Mouse (Mus musculus): ENCODE data around the gene Slc44a5. TPM values are rescaled to one million over a fixed set of nuclear protein-coding genes. Genes with fewer than 3 reads are reported as not detected.

Slc44a5 gene
- polyA plus RNA-seq, 1 experiment from 2014 or later: 2.2 TPM

GRCm38 (mm10) chr3:154092466-154092865, 119.2 kb downstream of the Slc44a5 start:
- 45% methylated on average over 7 of the region's 7 CpGs for WGBS
- Histone ChIP-seq H3K27me3 (ENCODE audit: control insufficient read depth, insufficient read depth, low read length) (no peaks in the 10 kb centered on the region), H3K4me2 (ENCODE audit: low read depth, low read length, severe bottlenecking) (no peak overlapping the region), H3K4me3 (ENCODE audit: low read depth, low read length) (no peak overlapping the region), H3K9ac (ENCODE audit: low read length) (no peak overlapping the region), H3K36me3 (ENCODE audit: control insufficient read depth, insufficient read depth, low read length) (no peaks in the 10 kb centered on the region), H3K27ac (ENCODE audit: low read depth, low read length) (no peak overlapping the region), H3K4me1 (replicated peaks; ENCODE audit: control insufficient read depth, insufficient read depth, low read length) (0 out of 2 replicates have a peak, but pooled peaks cover 2% of the 10 kb centered on the region), H3K9me3 (ENCODE audit: control insufficient read depth, low read length) (no peaks in the 10 kb centered on the region)
- DNase-seq (ENCODE audit: low spot score): no peak
- peak; percentile 24; the same call in 1 of the 2 replicates for ATAC-seq (replicated peaks; ENCODE audit: low FRiP score)

- ATAC-seq (replicated peaks; ENCODE audit: low FRiP score): no peak; the same call in 1 of the 2 replicates
- H3K4me2 ChIP-seq (ENCODE audit: low read depth, low read length, severe bottlenecking): no peak overlapping the region
- DNase-seq (ENCODE audit: low spot score): no peak
Measured at GRCm38 (mm10) chr3:154093745-154094322, 120.6 kb downstream of the Slc44a5 start.

GRCm38 (mm10) chr3:154101671-154102070, 128.4 kb downstream of the Slc44a5 start:
- H3K4me2 ChIP-seq (ENCODE audit: low read depth, low read length, severe bottlenecking): no peak overlapping the region
- 83% methylated on average over 9 of the region's 9 CpGs for WGBS
- no peak overlapping the region for H3K4me3 ChIP-seq (ENCODE audit: low read depth, low read length)
- DNase-seq (ENCODE audit: low spot score) (no peak), ATAC-seq (replicated peaks; ENCODE audit: low FRiP score) (no peak)
- H3K9me3 ChIP-seq (ENCODE audit: control insufficient read depth, low read length): no peaks in the 10 kb centered on the region
- H3K9ac ChIP-seq (ENCODE audit: low read length): no peak overlapping the region
- H3K27me3 ChIP-seq (ENCODE audit: control insufficient read depth, insufficient read depth, low read length): no peaks in the 10 kb centered on the region
- H3K27ac ChIP-seq (ENCODE audit: low read depth, low read length): no peak overlapping the region
- no peaks in the 10 kb centered on the region for H3K36me3 ChIP-seq (ENCODE audit: control insufficient read depth, insufficient read depth, low read length)
- no peaks in the 10 kb centered on the region for H3K4me1 ChIP-seq (replicated peaks; ENCODE audit: control insufficient read depth, insufficient read depth, low read length)

More at GRCm38 (mm10) chr3:154093745-154094322, 120.6 kb downstream of the Slc44a5 start:
- Histone ChIP-seq H3K4me1 (replicated peaks; ENCODE audit: control insufficient read depth, insufficient read depth, low read length) (0 out of 2 replicates have a peak, but pooled peaks cover 2% of the 10 kb centered on the region), H3K27me3 (ENCODE audit: control insufficient read depth, insufficient read depth, low read length) (no peaks in the 10 kb centered on the region), H3K27ac (ENCODE audit: low read depth, low read length) (no peak overlapping the region), H3K9me3 (ENCODE audit: control insufficient read depth, low read length) (no peaks in the 10 kb centered on the region), H3K36me3 (ENCODE audit: control insufficient read depth, insufficient read depth, low read length) (no peaks in the 10 kb centered on the region), H3K9ac (ENCODE audit: low read length) (no peak overlapping the region), H3K4me3 (ENCODE audit: low read depth, low read length) (no peak overlapping the region)
- 70% methylated on average over 8 of the region's 8 CpGs for WGBS

- no peaks in the 10 kb centered on the region for H3K9me3 ChIP-seq (ENCODE audit: control insufficient read depth, low read length)
- no peaks in the 10 kb centered on the region for H3K27me3 ChIP-seq (ENCODE audit: control insufficient read depth, insufficient read depth, low read length)
- H3K4me3 ChIP-seq (ENCODE audit: low read depth, low read length): no peak overlapping the region
- H3K4me2 ChIP-seq (ENCODE audit: low read depth, low read length, severe bottlenecking): no peak overlapping the region
- no peaks in the 10 kb centered on the region for H3K36me3 ChIP-seq (ENCODE audit: control insufficient read depth, insufficient read depth, low read length)
- DNase-seq (ENCODE audit: low spot score): no peak
- H3K9ac ChIP-seq (ENCODE audit: low read length): no peak overlapping the region
- no peak overlapping the region for H3K27ac ChIP-seq (ENCODE audit: low read depth, low read length)
- ATAC-seq (replicated peaks; ENCODE audit: low FRiP score): no peak
- no peaks in the 10 kb centered on the region for H3K4me1 ChIP-seq (replicated peaks; ENCODE audit: control insufficient read depth, insufficient read depth, low read length)
- WGBS: 84% methylated on average over 5 of the region's 5 CpGs
Measured at GRCm38 (mm10) chr3:154110528-154110927, 137.3 kb downstream of the Slc44a5 start.

GRCm38 (mm10) chr3:154111221-154111620, 138.0 kb downstream of the Slc44a5 start:
- Histone ChIP-seq H3K4me3 (ENCODE audit: low read depth, low read length) (no peak overlapping the region), H3K9me3 (ENCODE audit: control insufficient read depth, low read length) (no peaks in the 10 kb centered on the region), H3K36me3 (ENCODE audit: control insufficient read depth, insufficient read depth, low read length) (no peaks in the 10 kb centered on the region), H3K4me1 (replicated peaks; ENCODE audit: control insufficient read depth, insufficient read depth, low read length) (no peaks in the 10 kb centered on the region), H3K27me3 (ENCODE audit: control insufficient read depth, insufficient read depth, low read length) (no peaks in the 10 kb centered on the region), H3K9ac (ENCODE audit: low read length) (no peak overlapping the region), H3K4me2 (ENCODE audit: low read depth, low read length, severe bottlenecking) (no peak overlapping the region), H3K27ac (ENCODE audit: low read depth, low read length) (no peak overlapping the region)
- 72% methylated on average over 5 of the region's 5 CpGs for WGBS
- DNase-seq (ENCODE audit: low spot score) (no peak), ATAC-seq (replicated peaks; ENCODE audit: low FRiP score) (no peak)

GRCm38 (mm10) chr3:154114991-154115390, 141.8 kb downstream of the Slc44a5 start:
- H3K4me3 ChIP-seq (ENCODE audit: low read depth, low read length): no peak overlapping the region
- H3K27me3 ChIP-seq (ENCODE audit: control insufficient read depth, insufficient read depth, low read length): no peaks in the 10 kb centered on the region
- H3K4me1 ChIP-seq (replicated peaks; ENCODE audit: control insufficient read depth, insufficient read depth, low read length): no peaks in the 10 kb centered on the region
- DNase-seq (ENCODE audit: low spot score) (no peak), ATAC-seq (replicated peaks; ENCODE audit: low FRiP score) (no peak)
- no peak overlapping the region for H3K27ac ChIP-seq (ENCODE audit: low read depth, low read length)
- H3K4me2 ChIP-seq (ENCODE audit: low read depth, low read length, severe bottlenecking): no peak overlapping the region
- no peaks in the 10 kb centered on the region for H3K9me3 ChIP-seq (ENCODE audit: control insufficient read depth, low read length)
- H3K9ac ChIP-seq (ENCODE audit: low read length): no peak overlapping the region
- no peaks in the 10 kb centered on the region for H3K36me3 ChIP-seq (ENCODE audit: control insufficient read depth, insufficient read depth, low read length)
- 84% methylated on average over 9 of the region's 9 CpGs for WGBS

- Histone ChIP-seq H3K9me3 (ENCODE audit: control insufficient read depth, low read length) (no peaks in the 10 kb centered on the region), H3K27me3 (ENCODE audit: control insufficient read depth, insufficient read depth, low read length) (no peaks in the 10 kb centered on the region), H3K4me3 (ENCODE audit: low read depth, low read length) (no peak overlapping the region), H3K27ac (ENCODE audit: low read depth, low read length) (no peak overlapping the region), H3K36me3 (ENCODE audit: control insufficient read depth, insufficient read depth, low read length) (no peaks in the 10 kb centered on the region), H3K4me2 (ENCODE audit: low read depth, low read length, severe bottlenecking) (no peak overlapping the region), H3K4me1 (replicated peaks; ENCODE audit: control insufficient read depth, insufficient read depth, low read length) (no peaks in the 10 kb centered on the region), H3K9ac (ENCODE audit: low read length) (no peak overlapping the region)
- ATAC-seq (replicated peaks; ENCODE audit: low FRiP score): no peak
- WGBS: 95% methylated on average over 4 of the region's 4 CpGs
- DNase-seq (ENCODE audit: low spot score): no peak
Measured at GRCm38 (mm10) chr3:154115478-154115877, 142.2 kb downstream of the Slc44a5 start.

- H3K9me3 ChIP-seq (ENCODE audit: control insufficient read depth, low read length): no peaks in the 10 kb centered on the region
Measured at GRCm38 (mm10) chr3:154116000-154116399, 142.8 kb downstream of the Slc44a5 start.

GRCm38 (mm10) chr3:154118992-154119603, 145.9 kb downstream of the Slc44a5 start:
- H3K4me2 ChIP-seq (ENCODE audit: low read depth, low read length, severe bottlenecking): no peak overlapping the region
- H3K27ac ChIP-seq (ENCODE audit: low read depth, low read length): no peak overlapping the region
- no peak overlapping the region for H3K9ac ChIP-seq (ENCODE audit: low read length)
- no peaks in the 10 kb centered on the region for H3K27me3 ChIP-seq (ENCODE audit: control insufficient read depth, insufficient read depth, low read length)
- no peaks in the 10 kb centered on the region for H3K4me1 ChIP-seq (replicated peaks; ENCODE audit: control insufficient read depth, insufficient read depth, low read length)
- ATAC-seq (replicated peaks; ENCODE audit: low FRiP score) (no peak), DNase-seq (ENCODE audit: low spot score) (no peak)
- H3K4me3 ChIP-seq (ENCODE audit: low read depth, low read length): no peak overlapping the region
- no peaks in the 10 kb centered on the region for H3K9me3 ChIP-seq (ENCODE audit: control insufficient read depth, low read length)
- no peaks in the 10 kb centered on the region for H3K36me3 ChIP-seq (ENCODE audit: control insufficient read depth, insufficient read depth, low read length)
- 62% methylated on average over 6 of the region's 6 CpGs for WGBS

More at GRCm38 (mm10) chr3:154116000-154116399, 142.8 kb downstream of the Slc44a5 start:
- Histone ChIP-seq H3K4me3 (ENCODE audit: low read depth, low read length) (no peak overlapping the region), H3K4me2 (ENCODE audit: low read depth, low read length, severe bottlenecking) (no peak overlapping the region), H3K27me3 (ENCODE audit: control insufficient read depth, insufficient read depth, low read length) (no peaks in the 10 kb centered on the region), H3K36me3 (ENCODE audit: control insufficient read depth, insufficient read depth, low read length) (no peaks in the 10 kb centered on the region), H3K9ac (ENCODE audit: low read length) (no peak overlapping the region), H3K4me1 (replicated peaks; ENCODE audit: control insufficient read depth, insufficient read depth, low read length) (no peaks in the 10 kb centered on the region), H3K27ac (ENCODE audit: low read depth, low read length) (no peak overlapping the region)
- DNase-seq (ENCODE audit: low spot score): no peak
- 86% methylated on average over 5 of the region's 5 CpGs for WGBS
- ATAC-seq (replicated peaks; ENCODE audit: low FRiP score): no peak

All from forebrain, embryonic 11.5 days (tissue).